Mouse (Mus musculus) midbrain, embryonic 13.5 days (tissue): ENCODE data around the gene Oas3. TPM values are rescaled to one million over a fixed set of nuclear protein-coding genes. Genes with fewer than 3 reads are reported as not detected.

Experiments
- ATAC-seq: fragments of 200-750 bp; cut with Nextera tagmentation; 2 replicates; pipeline ENCODE4 v1.8.0; 2017; ENCODE audit warnings: mild to moderate bottlenecking, moderate TSS enrichment, moderate library complexity
- H3K27ac ChIP-seq: fragments of 300-500 bp; sonication (generic); 2 replicates; pipeline ENCODE4 v1.5.1; 2015; ENCODE audit warnings: inconsistent platforms, mild to moderate bottlenecking, moderate library complexity
- H3K27me3 ChIP-seq: fragments of 300-500 bp; sonication (generic); 2 replicates; pipeline ENCODE4 v1.6.1; 2015; ENCODE audit warnings: mild to moderate bottlenecking, inconsistent platforms
- H3K36me3 ChIP-seq: fragments of 300-500 bp; sonication (generic); 2 replicates; pipeline ENCODE4 v1.6.1; 2015; ENCODE audit warnings: mild to moderate bottlenecking, inconsistent platforms
- H3K4me1 ChIP-seq: fragments of 300-500 bp; sonication (generic); replicated peaks from 2 replicates; pipeline ENCODE4 v1.6.1; 2015; ENCODE audit warnings: inconsistent platforms
- H3K4me2 ChIP-seq: fragments of 300-500 bp; sonication (generic); replicated peaks from 2 replicates; pipeline ENCODE4 v1.6.1; 2015; ENCODE audit warnings: moderate library complexity, mild to moderate bottlenecking, inconsistent platforms
- H3K4me3 ChIP-seq: fragments of 300-500 bp; sonication (generic); replicated peaks from 2 replicates; pipeline ENCODE4 v1.5.1; 2015; ENCODE audit warnings: mild to moderate bottlenecking, inconsistent platforms
- H3K9ac ChIP-seq: fragments of 300-500 bp; sonication (generic); replicated peaks from 2 replicates; pipeline ENCODE4 v1.6.1; 2015; ENCODE audit warnings: mild to moderate bottlenecking, inconsistent platforms
- H3K9me3 ChIP-seq: fragments of 300-500 bp; sonication (generic); 2 replicates; pipeline ENCODE4 v1.6.1; 2016; ENCODE audit warnings: mild to moderate bottlenecking, inconsistent platforms
- WGBS: fragments of 180-500 bp; shearing (Covaris S2); methylation state at CpG from one replicate; pipeline ENCODE4 v1.1.7; 2015; 5-methylcytosine and 5-hydroxymethylcytosine counted together
- polyA plus RNA-seq: library from polyadenylated mRNA; unstranded; fragments of >200 nt; fragmentation: Nextera tagmentation; extraction: Ambion mirVana; gene quantifications from 2 replicates; pipeline ENCODE4 v1.2.1, GENCODE M21; 2015

Oas3 gene
- polyA plus RNA-seq, 1 experiment from 2014 or later, result 0.16 TPM

DNA sequence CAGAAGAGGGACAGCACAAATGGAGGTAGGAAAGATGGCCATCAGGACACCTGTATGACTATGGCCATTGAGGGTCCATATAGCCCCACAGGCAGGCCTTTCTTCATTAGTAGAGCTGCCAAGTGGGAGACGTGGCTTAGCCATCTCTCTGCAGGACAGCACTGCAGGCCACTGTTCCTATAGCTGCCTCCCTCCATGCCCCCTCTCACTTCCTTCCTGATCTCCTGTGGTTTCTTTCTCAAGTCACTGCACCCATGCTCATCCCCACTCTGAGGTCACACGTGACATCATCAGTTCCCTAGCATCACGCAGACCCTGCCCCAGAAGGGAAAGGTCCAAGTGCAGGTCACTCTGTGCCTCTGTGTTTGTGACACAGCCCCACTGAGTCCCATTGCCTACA lies 9.6 kb upstream of the Oas3 start:
- ATAC-seq, result no peak
- H3K4me2 ChIP-seq, result no peak overlapping the region
- WGBS, result 69% methylated on average over 3 of the region's 3 CpGs
- H3K4me3 ChIP-seq, result no peak overlapping the region
- no peak overlapping the region for H3K27ac ChIP-seq
- H3K27me3 ChIP-seq, result no peaks in the 10 kb centered on the region
- H3K36me3 ChIP-seq, result no peaks in the 10 kb centered on the region
- H3K4me1 ChIP-seq, result no peaks in the 10 kb centered on the region
- no peak overlapping the region for H3K9ac ChIP-seq
- H3K9me3 ChIP-seq, result no peaks in the 10 kb centered on the region

DNA sequence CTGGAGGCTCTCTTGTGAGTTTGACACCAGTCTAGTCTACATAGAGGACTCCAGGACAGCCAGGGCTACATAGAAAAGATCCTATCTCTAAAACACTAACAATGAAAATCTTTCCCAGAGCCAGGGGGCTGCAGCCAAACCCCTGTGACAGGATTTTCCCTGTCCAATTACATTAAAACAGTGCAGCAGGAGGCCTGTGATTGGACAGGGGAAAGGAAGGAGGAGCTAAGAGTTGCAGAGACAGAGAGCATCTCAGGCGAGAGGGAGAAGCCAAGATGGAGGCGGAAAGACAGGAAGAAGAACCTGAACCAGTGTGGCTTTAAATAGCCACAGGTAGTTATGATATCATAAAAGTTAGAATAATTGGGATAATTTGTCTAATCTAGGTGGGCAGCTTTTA lies 5.0 kb upstream of the Oas3 start:
- H3K9ac ChIP-seq, result no peak overlapping the region
- ATAC-seq, result no peak
- no peaks in the 10 kb centered on the region for H3K27me3 ChIP-seq
- H3K4me1 ChIP-seq, result no peaks in the 10 kb centered on the region
- H3K27ac ChIP-seq, result no peak overlapping the region
- H3K4me2 ChIP-seq, result no peak overlapping the region
- no peak overlapping the region for H3K4me3 ChIP-seq
- WGBS, result 70% methylated on average over 2 of the region's 2 CpGs
- H3K9me3 ChIP-seq, result no peaks in the 10 kb centered on the region
- H3K36me3 ChIP-seq, result no peaks in the 10 kb centered on the region

DNA sequence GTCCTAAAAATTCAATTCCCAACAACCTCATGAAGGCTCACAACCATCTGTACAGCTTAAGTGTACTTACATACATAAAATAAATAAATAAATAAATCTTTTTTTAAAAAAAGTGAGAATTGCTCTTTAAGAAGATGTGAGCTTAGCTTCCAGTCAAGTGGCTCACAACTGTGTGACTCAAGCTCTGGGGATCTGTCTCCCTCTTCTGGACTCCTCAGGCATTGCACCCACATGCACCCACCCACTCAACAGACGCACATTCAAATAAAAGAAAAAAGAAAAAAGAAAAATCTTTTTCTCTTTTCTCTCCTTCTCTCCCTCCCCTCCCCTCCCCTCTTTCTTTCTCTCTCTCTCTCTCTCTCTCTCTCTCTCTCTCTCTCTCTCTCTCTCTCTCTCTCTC lies 4.2 kb upstream of the Oas3 start:
- no peak for ATAC-seq
- Histone ChIP-seq H3K9ac (no peak overlapping the region), H3K4me1 (no peaks in the 10 kb centered on the region), H3K4me3 (no peak overlapping the region), H3K27ac (no peak overlapping the region), H3K27me3 (no peaks in the 10 kb centered on the region), H3K4me2 (no peak overlapping the region), H3K9me3 (no peaks in the 10 kb centered on the region), H3K36me3 (no peaks in the 10 kb centered on the region)
- WGBS, result 80% methylated on average over 1 of the region's 1 CpGs

DNA sequence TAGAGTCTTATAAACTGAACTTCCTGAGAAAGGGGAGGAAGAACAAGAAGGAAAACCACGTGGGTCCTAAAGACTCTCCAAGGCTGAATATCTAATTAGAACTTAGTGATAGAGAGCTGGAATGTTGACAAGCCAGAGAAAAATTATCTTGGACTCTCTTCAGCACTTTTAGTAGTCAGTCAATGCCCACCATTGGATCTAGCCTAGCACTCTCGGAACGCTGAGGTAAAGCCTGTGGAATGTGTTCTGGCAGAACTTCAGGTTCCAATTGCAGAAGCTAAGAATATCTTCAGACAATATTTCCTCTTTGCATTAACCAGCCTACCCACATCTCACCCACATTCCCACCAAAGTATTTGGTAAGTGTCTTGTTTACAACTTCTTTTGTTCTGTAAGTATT lies 2.5 kb upstream of the Oas3 start:
- no peak overlapping the region for H3K4me2 ChIP-seq
- ATAC-seq, result no peak
- 63% methylated on average over 3 of the region's 3 CpGs for WGBS
- no peak overlapping the region for H3K27ac ChIP-seq
- no peaks in the 10 kb centered on the region for H3K36me3 ChIP-seq
- H3K9me3 ChIP-seq, result no peaks in the 10 kb centered on the region
- no peak overlapping the region for H3K4me3 ChIP-seq
- H3K9ac ChIP-seq, result no peak overlapping the region
- H3K27me3 ChIP-seq, result no peaks in the 10 kb centered on the region
- no peaks in the 10 kb centered on the region for H3K4me1 ChIP-seq

DNA sequence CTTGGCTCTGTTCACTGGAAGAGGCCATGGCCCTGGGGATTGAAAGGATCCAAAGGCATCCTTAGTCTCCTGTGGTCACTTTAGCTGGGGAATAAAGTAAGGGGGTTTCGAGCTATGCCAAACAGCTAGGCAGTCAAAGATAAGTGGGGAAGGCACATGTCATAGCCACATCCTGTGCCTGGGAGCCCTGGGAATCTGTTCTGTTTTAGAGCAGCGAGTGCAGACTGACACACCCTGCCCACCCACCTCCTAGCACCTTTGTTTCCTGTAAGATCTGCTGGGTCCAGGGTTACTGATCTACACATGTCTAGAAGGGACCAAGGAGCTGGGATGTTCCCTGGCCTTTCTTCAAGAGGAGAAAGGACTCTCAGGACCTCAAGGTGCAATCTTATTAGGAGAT lies 1.5 kb upstream of the Oas3 start:
- ATAC-seq, result no peak
- no peak overlapping the region for H3K4me3 ChIP-seq
- H3K4me2 ChIP-seq, result no peak overlapping the region
- H3K9ac ChIP-seq, result no peak overlapping the region
- H3K9me3 ChIP-seq, result no peaks in the 10 kb centered on the region
- no peaks in the 10 kb centered on the region for H3K36me3 ChIP-seq
- no peak overlapping the region for H3K27ac ChIP-seq
- 75% methylated on average over 2 of the region's 2 CpGs for WGBS
- H3K27me3 ChIP-seq, result no peaks in the 10 kb centered on the region
- no peaks in the 10 kb centered on the region for H3K4me1 ChIP-seq

DNA sequence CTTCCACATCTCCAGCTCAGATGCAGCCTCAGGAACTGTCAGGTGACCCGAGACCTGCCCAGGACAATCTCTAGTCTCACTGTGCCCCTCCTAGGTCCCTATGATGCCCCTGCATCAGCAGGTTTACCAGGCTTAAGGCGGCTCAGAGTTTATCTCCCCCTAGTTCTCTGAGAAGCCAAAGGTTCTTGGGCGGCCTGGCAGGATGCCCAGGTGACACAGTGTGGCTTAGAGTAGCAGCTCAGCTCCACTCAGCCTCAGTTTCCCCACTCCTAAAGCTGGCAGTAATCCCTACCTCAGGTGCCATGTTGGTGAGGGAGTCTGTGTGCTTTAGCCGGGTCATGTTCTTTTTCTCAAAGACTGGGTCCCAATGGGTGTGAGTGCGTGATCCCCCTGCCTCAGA lies 660 bp downstream of the Oas3 start:
- no peaks in the 10 kb centered on the region for H3K27me3 ChIP-seq
- 82% methylated on average over 5 of the region's 5 CpGs for WGBS
- no peaks in the 10 kb centered on the region for H3K4me1 ChIP-seq
- ATAC-seq, result no peak
- H3K9ac ChIP-seq, result no peak overlapping the region
- H3K4me2 ChIP-seq, result no peak overlapping the region
- no peaks in the 10 kb centered on the region for H3K36me3 ChIP-seq
- no peak overlapping the region for H3K4me3 ChIP-seq
- no peaks in the 10 kb centered on the region for H3K9me3 ChIP-seq
- no peak overlapping the region for H3K27ac ChIP-seq

DNA sequence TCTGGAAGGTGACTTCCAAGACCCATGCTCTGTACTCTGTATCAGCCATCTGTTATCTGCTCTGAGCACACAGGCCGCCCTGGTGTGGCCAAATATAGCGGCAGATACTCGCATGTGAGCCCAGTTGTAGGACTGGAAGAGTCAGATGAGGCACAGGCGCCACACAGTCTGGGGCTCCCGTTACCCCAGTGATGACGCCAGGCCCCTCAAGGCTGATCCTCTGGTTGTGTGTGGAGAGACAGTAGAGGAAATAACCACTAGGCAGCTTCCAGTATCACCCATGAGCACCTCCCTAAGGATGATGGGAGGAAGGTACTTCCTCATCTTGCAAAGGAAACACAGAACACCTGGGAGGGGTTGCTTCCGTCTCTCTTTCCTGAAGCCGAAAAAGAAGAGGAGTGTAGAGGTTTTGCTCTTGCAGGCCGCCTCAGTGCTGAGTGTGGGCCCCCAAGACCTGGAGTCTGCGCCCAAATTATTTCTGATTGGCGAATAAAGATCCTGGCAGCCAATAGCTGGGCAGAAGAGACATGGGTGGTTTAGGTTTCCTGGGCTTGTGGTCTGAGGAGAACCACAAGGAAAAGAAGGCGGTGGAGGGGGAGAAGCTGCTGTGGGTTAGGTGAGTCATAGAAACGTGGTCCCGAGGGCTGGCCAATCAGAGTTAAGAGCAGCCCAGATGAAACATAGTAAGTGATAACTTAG lies 2.0 kb downstream of the Oas3 start:
- Histone ChIP-seq H3K9me3 (no peaks in the 10 kb centered on the region), H3K4me2 (no peak overlapping the region), H3K36me3 (no peaks in the 10 kb centered on the region), H3K27ac (no peak overlapping the region), H3K4me3 (no peak overlapping the region), H3K27me3 (no peaks in the 10 kb centered on the region), H3K9ac (no peak overlapping the region), H3K4me1 (no peaks in the 10 kb centered on the region)
- no peak for ATAC-seq
- WGBS, result 87% methylated on average over 14 of the region's 14 CpGs

DNA sequence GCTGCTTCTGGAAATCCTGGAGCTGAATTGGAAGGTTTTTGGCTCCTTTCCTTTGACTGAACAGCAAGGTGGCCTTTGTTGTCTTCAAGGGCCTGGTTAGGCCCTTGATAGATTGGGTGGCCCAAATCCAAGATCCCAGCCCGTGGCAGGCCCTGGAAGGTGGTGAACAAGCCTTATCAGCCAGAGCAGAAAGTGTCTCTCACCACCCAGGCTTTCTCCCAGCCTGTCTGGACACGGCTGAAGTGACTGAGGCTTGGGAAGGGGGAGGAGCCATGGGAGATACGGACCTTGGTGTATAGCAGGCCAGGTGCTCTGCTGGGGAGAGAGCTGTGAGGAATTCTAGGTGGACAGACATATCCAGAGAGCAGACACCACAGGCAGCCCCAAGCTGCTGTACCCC lies 8.1 kb downstream of the Oas3 start:
- Histone ChIP-seq H3K9ac (no peak overlapping the region), H3K36me3 (no peaks in the 10 kb centered on the region), H3K4me3 (no peak overlapping the region), H3K27me3 (no peaks in the 10 kb centered on the region), H3K9me3 (no peaks in the 10 kb centered on the region), H3K27ac (no peak overlapping the region), H3K4me1 (no peaks in the 10 kb centered on the region), H3K4me2 (no peak overlapping the region)
- ATAC-seq, result no peak
- WGBS, result 80% methylated on average over 3 of the region's 3 CpGs

DNA sequence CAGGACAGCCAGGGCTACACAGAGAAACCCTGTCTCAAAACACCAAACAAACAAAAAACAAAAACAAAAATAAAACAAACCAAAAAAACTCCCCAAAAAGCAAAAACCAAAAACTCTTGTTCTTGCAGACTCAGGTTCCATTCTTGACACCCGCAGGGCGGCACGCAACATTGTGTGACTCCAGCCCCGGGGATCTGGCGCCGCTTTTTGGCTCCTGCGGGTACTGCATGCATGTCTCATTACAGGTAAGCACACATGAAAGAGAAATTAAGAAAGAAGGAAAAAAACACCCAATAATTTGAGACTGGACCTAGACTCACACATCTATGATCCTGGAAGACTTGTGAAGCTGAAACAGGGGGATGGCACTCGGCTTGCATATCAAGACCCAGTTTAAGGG lies 12.5 kb downstream of the Oas3 start:
- Histone ChIP-seq H3K27me3 (no peaks in the 10 kb centered on the region), H3K27ac (no peak overlapping the region), H3K9ac (no peak overlapping the region), H3K4me2 (no peak overlapping the region), H3K36me3 (no peaks in the 10 kb centered on the region), H3K9me3 (no peaks in the 10 kb centered on the region), H3K4me1 (no peaks in the 10 kb centered on the region), H3K4me3 (no peak overlapping the region)
- WGBS, result 66% methylated on average over 8 of the region's 8 CpGs
- no peak for ATAC-seq

DNA sequence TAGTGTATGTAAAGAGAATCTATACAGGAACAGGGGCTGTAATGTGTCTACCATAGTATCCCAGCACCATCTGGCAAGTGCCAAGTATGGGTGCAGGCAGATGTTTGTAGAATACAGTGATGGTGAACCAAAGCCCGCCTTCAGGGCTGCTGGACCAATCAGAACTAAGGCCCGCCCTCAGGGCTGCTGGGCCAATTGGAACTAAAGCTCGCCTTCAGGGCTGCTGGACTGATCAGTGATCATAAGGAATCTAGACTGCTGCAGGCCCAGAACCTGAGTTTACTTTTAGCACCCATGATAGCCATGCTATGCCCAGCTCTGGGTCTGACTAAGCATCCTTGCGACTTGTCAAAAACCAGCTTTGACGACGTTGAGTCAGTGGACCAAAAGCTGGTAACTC lies 15.6 kb downstream of the Oas3 start:
- Histone ChIP-seq H3K27ac (no peak overlapping the region), H3K4me3 (no peak overlapping the region), H3K9me3 (no peaks in the 10 kb centered on the region), H3K36me3 (no peaks in the 10 kb centered on the region), H3K4me2 (0 out of 2 replicates have a peak overlapping the region, but pooled peaks have one; percentile 6), H3K4me1 (no peaks in the 10 kb centered on the region), H3K9ac (no peak overlapping the region), H3K27me3 (no peaks in the 10 kb centered on the region)
- ATAC-seq, result no peak
- WGBS, result 24% methylated on average over 6 of the region's 6 CpGs

DNA sequence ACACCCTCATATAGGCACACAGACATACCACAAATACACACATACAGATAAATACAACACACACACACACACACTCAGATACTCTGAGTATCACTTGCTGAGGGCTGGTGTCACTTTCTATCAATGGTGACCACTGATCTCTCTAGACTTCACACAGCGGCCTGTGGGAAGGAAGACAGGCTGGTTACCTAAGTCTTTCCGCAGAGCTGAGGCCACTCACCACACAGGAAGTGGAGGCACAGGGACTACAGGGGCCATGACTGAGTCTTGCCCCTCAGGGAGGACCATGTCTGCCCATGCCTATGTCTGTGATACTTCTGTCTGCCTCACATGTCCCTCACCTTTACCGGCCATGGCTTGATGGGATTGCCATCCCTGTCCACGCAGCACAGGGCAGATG lies 23.2 kb downstream of the Oas3 start:
- Histone ChIP-seq H3K27me3 (no peaks in the 10 kb centered on the region), H3K4me2 (no peak overlapping the region), H3K4me1 (no peaks in the 10 kb centered on the region), H3K9me3 (no peaks in the 10 kb centered on the region), H3K9ac (no peak overlapping the region), H3K4me3 (no peak overlapping the region), H3K27ac (no peak overlapping the region), H3K36me3 (no peaks in the 10 kb centered on the region)
- 98% methylated on average over 4 of the region's 4 CpGs for WGBS
- no peak for ATAC-seq

DNA sequence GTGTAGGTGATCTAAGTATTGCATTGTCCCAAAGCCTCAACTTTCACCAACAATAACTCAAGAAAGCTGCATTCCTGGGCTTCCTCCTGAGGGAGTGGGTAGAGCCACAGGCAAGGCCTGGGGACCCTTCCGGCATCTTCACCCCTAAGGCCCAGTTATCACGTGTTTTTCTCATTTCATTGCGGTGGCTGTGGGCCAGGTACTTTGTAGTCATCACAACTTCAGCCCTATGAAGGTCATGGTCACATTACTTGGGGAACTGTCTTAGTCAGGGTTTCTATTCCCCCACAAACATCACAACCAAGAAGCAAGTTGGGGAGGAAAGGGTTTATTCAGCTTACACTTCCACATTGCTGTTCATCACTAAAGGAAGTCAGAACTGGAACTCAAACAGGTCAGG lies 24.7 kb downstream of the Oas3 start:
- H3K9ac ChIP-seq, result no peak overlapping the region
- no peaks in the 10 kb centered on the region for H3K9me3 ChIP-seq
- no peak overlapping the region for H3K4me2 ChIP-seq
- H3K36me3 ChIP-seq, result no peaks in the 10 kb centered on the region
- no peak overlapping the region for H3K27ac ChIP-seq
- no peak overlapping the region for H3K4me3 ChIP-seq
- no peaks in the 10 kb centered on the region for H3K4me1 ChIP-seq
- 78% methylated on average over 3 of the region's 3 CpGs for WGBS
- ATAC-seq, result no peak
- no peaks in the 10 kb centered on the region for H3K27me3 ChIP-seq

DNA sequence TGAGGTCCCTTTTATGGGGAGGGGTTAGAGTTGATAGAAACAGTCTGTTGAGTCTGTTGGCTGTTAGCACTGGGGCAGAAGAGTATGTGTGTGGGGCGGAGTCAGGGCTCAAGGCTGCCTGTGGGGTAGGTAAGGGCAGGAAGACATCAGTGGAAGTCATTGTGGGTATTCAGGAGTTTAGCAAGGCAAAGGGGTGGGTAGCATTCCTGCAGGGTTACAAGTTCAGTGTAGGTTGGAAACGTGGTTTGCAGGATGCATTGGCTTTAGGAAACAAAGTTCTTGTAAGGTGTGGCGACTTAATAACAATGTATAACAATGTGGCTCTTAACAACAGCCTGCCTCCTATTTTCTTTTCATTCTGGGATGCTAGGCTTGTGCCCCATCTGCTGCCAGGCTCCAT lies 26.3 kb downstream of the Oas3 start:
- no peaks in the 10 kb centered on the region for H3K27me3 ChIP-seq
- H3K36me3 ChIP-seq, result no peaks in the 10 kb centered on the region
- H3K9me3 ChIP-seq, result no peaks in the 10 kb centered on the region
- no peaks in the 10 kb centered on the region for H3K4me1 ChIP-seq
- H3K9ac ChIP-seq, result no peak overlapping the region
- H3K4me3 ChIP-seq, result no peak overlapping the region
- no peak for ATAC-seq
- 76% methylated on average over 3 of the region's 3 CpGs for WGBS
- no peak overlapping the region for H3K27ac ChIP-seq
- H3K4me2 ChIP-seq, result no peak overlapping the region
